Mouse (Mus musculus) limb, embryonic 10.5 days (tissue): ENCODE measurements around the gene Mgll. TPM values are rescaled to one million over a fixed set of nuclear protein-coding genes. Genes with fewer than 3 reads are reported as not detected.
A peak's percentile ranks its signal among the peaks of the same experiment; 100 is the strongest.

Source experiments
- DNase-seq: peaks from one replicate; pipeline ENCODE4 v3.0.0-alpha.2; 2017; ENCODE audit warnings: low spot score
- H3K27ac ChIP-seq: fragments of 300-500 bp; sonication (generic); 2 replicates; pipeline ENCODE4 v1.5.1; 2016; ENCODE audit warnings: mild to moderate bottlenecking
- H3K27me3 ChIP-seq: fragments of 300-500 bp; sonication (generic); 2 replicates; pipeline ENCODE4 v1.6.1; 2016; ENCODE audit warnings: low read depth, mild to moderate bottlenecking; ENCODE audit not compliant: poor library complexity, severe bottlenecking
- H3K36me3 ChIP-seq: fragments of 300-500 bp; sonication (generic); 2 replicates; pipeline ENCODE4 v1.6.1; 2016; ENCODE audit warnings: mild to moderate bottlenecking, moderate library complexity
- H3K4me1 ChIP-seq: fragments of 300-500 bp; sonication (generic); 2 replicates; pipeline ENCODE4 v1.6.1; 2016
- H3K4me3 ChIP-seq: fragments of 300-500 bp; sonication (generic); 2 replicates; pipeline ENCODE4 v1.5.1; 2016; ENCODE audit warnings: mild to moderate bottlenecking, moderate library complexity
- H3K9me3 ChIP-seq: fragments of 300-500 bp; sonication (generic); replicated peaks from 2 replicates; pipeline ENCODE4 v1.6.1; 2016; ENCODE audit warnings: mild to moderate bottlenecking
- WGBS: fragments of 180-500 bp; shearing (Covaris S2); methylation state at CpG from one replicate; pipeline ENCODE4 v1.1.7; 2016; 5-methylcytosine and 5-hydroxymethylcytosine counted together
- polyA plus RNA-seq: library from polyadenylated mRNA; unstranded; fragments of >200 nt; fragmentation: Nextera tagmentation; extraction: Ambion mirVana; gene quantifications from 2 replicates; pipeline ENCODE4 v1.2.1, GENCODE M21; 2016

The Mgll gene
- polyA plus RNA-seq, 1 experiment from 2014 or later: 3.3 TPM

- Histone ChIP-seq H3K36me3 (no peaks in the 10 kb centered on the region), H3K4me1 (peaks cover 21% of the 10 kb centered on the region), H3K9me3 (no peaks in the 10 kb centered on the region), H3K27me3 (no peaks in the 10 kb centered on the region), H3K27ac (no peak overlapping the region), H3K4me3 (no peak overlapping the region)
- 90% methylated on average over 3 of the region's 3 CpGs for WGBS
- no peak for DNase-seq
These were observed 16.8 kb downstream of the Mgll start for GRCm38 (mm10) chr6:88741041-88741440.

- no peak for DNase-seq
- no peaks in the 10 kb centered on the region for H3K9me3 ChIP-seq
- no peaks in the 10 kb centered on the region for H3K36me3 ChIP-seq
- WGBS: 88% methylated on average over 3 of the region's 3 CpGs
- no peak overlapping the region for H3K27ac ChIP-seq
- H3K4me1 ChIP-seq: peaks cover 18% of the 10 kb centered on the region
- H3K27me3 ChIP-seq: no peaks in the 10 kb centered on the region
- H3K4me3 ChIP-seq: no peak overlapping the region
These were observed 17.6 kb downstream of the Mgll start for GRCm38 (mm10) chr6:88741791-88742190.

- WGBS: 75% methylated on average over 9 of the region's 9 CpGs
- Histone ChIP-seq H3K36me3 (no peaks in the 10 kb centered on the region), H3K4me1 (peaks cover 18% of the 10 kb centered on the region), H3K9me3 (no peaks in the 10 kb centered on the region), H3K4me3 (no peak overlapping the region), H3K27ac (no peak overlapping the region), H3K27me3 (no peaks in the 10 kb centered on the region)
- DNase-seq: no peak
These were observed 18.2 kb downstream of the Mgll start for GRCm38 (mm10) chr6:88742286-88743011.

- DNase-seq: no peak
- 63% methylated on average over 14 of the region's 14 CpGs for WGBS
- Histone ChIP-seq H3K36me3 (no peaks in the 10 kb centered on the region), H3K27me3 (no peaks in the 10 kb centered on the region), H3K4me1 (peaks cover 21% of the 10 kb centered on the region), H3K27ac (no peak overlapping the region; the same call in 1 of the 2 replicates), H3K4me3 (no peak overlapping the region), H3K9me3 (no peaks in the 10 kb centered on the region)
These were observed 19.5 kb downstream of the Mgll start for GRCm38 (mm10) chr6:88743601-88744291.

- no peaks in the 10 kb centered on the region for H3K27me3 ChIP-seq
- no peak overlapping the region for H3K4me3 ChIP-seq
- H3K36me3 ChIP-seq: no peaks in the 10 kb centered on the region
- no peak overlapping the region for H3K27ac ChIP-seq
- DNase-seq: no peak
- H3K9me3 ChIP-seq: no peaks in the 10 kb centered on the region
- 87% methylated on average over 10 of the region's 10 CpGs for WGBS
- H3K4me1 ChIP-seq: peaks cover 21% of the 10 kb centered on the region
These were observed 20.8 kb downstream of the Mgll start for GRCm38 (mm10) chr6:88745027-88745426.

GRCm38 (mm10) chr6:88746271-88746670 is 22.1 kb downstream of the Mgll start:
- Histone ChIP-seq H3K27me3 (no peaks in the 10 kb centered on the region), H3K4me1 (peaks cover 21% of the 10 kb centered on the region), H3K36me3 (no peaks in the 10 kb centered on the region), H3K27ac (no peak overlapping the region), H3K4me3 (no peak overlapping the region), H3K9me3 (no peaks in the 10 kb centered on the region)
- 86% methylated on average over 8 of the region's 8 CpGs for WGBS
- DNase-seq: no peak

GRCm38 (mm10) chr6:88747296-88748040 is 23.3 kb downstream of the Mgll start:
- H3K4me1 ChIP-seq: peaks cover 28% of the 10 kb centered on the region
- H3K36me3 ChIP-seq: no peaks in the 10 kb centered on the region
- no peaks in the 10 kb centered on the region for H3K9me3 ChIP-seq
- no peak for DNase-seq
- WGBS: 73% methylated on average over 12 of the region's 12 CpGs
- H3K27me3 ChIP-seq: no peaks in the 10 kb centered on the region
- H3K4me3 ChIP-seq: no peak overlapping the region
- no peak overlapping the region; the same call in 1 of the 2 replicates for H3K27ac ChIP-seq

- Histone ChIP-seq H3K4me3 (no peak overlapping the region), H3K27me3 (no peaks in the 10 kb centered on the region), H3K4me1 (peaks cover 23% of the 10 kb centered on the region), H3K27ac (peak overlapping the region; percentile 46; the same call in 1 of the 2 replicates), H3K9me3 (no peaks in the 10 kb centered on the region), H3K36me3 (no peaks in the 10 kb centered on the region)
- DNase-seq: no peak
- WGBS: 71% methylated on average over 6 of the region's 6 CpGs
These were observed 26.7 kb downstream of the Mgll start for GRCm38 (mm10) chr6:88750884-88751283.

- 52% methylated on average over 5 of the region's 5 CpGs for WGBS
These were observed 28.6 kb downstream of the Mgll start for GRCm38 (mm10) chr6:88752711-88753219.

GRCm38 (mm10) chr6:88753578-88753977 is 29.4 kb downstream of the Mgll start:
- H3K4me1 ChIP-seq: peaks cover 18% of the 10 kb centered on the region
- no peak overlapping the region for H3K27ac ChIP-seq
- no peaks in the 10 kb centered on the region for H3K9me3 ChIP-seq
- H3K36me3 ChIP-seq: no peaks in the 10 kb centered on the region
- H3K4me3 ChIP-seq: no peak overlapping the region
- DNase-seq: no peak
- no peaks in the 10 kb centered on the region for H3K27me3 ChIP-seq
- 80% methylated on average over 6 of the region's 6 CpGs for WGBS

More at GRCm38 (mm10) chr6:88752711-88753219, 28.6 kb downstream of the Mgll start:
- Histone ChIP-seq H3K36me3 (no peaks in the 10 kb centered on the region), H3K4me3 (no peak overlapping the region), H3K9me3 (no peaks in the 10 kb centered on the region), H3K27ac (peak overlapping the region; percentile 32), H3K27me3 (no peaks in the 10 kb centered on the region), H3K4me1 (peaks cover 18% of the 10 kb centered on the region)
- no peak for DNase-seq

- no peak overlapping the region for H3K27ac ChIP-seq
- DNase-seq: no peak
- peaks cover 23% of the 10 kb centered on the region for H3K4me1 ChIP-seq
These were observed 32.8 kb downstream of the Mgll start for GRCm38 (mm10) chr6:88756992-88757391.

GRCm38 (mm10) chr6:88758074-88758473 is 33.9 kb downstream of the Mgll start:
- Histone ChIP-seq H3K9me3 (no peaks in the 10 kb centered on the region), H3K27ac (no peak overlapping the region), H3K4me3 (no peak overlapping the region), H3K4me1 (peaks cover 15% of the 10 kb centered on the region), H3K36me3 (no peaks in the 10 kb centered on the region), H3K27me3 (0 out of 2 replicates have a peak, but pooled peaks cover 10% of the 10 kb centered on the region)
- WGBS: 89% methylated on average over 8 of the region's 8 CpGs
- DNase-seq: no peak

More at GRCm38 (mm10) chr6:88756992-88757391, 32.8 kb downstream of the Mgll start:
- Histone ChIP-seq H3K27me3 (0 out of 2 replicates have a peak, but pooled peaks cover 10% of the 10 kb centered on the region), H3K9me3 (no peaks in the 10 kb centered on the region), H3K4me3 (no peak overlapping the region), H3K36me3 (no peaks in the 10 kb centered on the region)
- 90% methylated on average over 4 of the region's 4 CpGs for WGBS
